Mouse (Mus musculus): Measurements from ENCODE around the gene 4931429L15Rik. TPM values are rescaled to one million over a fixed set of nuclear protein-coding genes. Genes with fewer than 3 reads are reported as not detected.
A peak's percentile ranks its signal among the peaks of the same experiment; 100 is the strongest.

Gene 4931429L15Rik
- polyA plus RNA-seq, 1 experiment: not detected

GRCm38 (mm10) chr9:46274494-46274893 is 45.3 kb downstream of the 4931429L15Rik start:
- H3K36me3 ChIP-seq (ENCODE audit: control insufficient read depth, insufficient read depth, low read length): peaks cover 24% of the 10 kb centered on the region
- H3K4me3 ChIP-seq (ENCODE audit: extremely low read depth, insufficient read depth, insufficient read length): no peak overlapping the region
- peaks cover 8% of the 10 kb centered on the region; the same call in 1 of the 2 replicates for H3K4me1 ChIP-seq (ENCODE audit: control insufficient read depth, insufficient read depth, insufficient read length)
- no peaks in the 10 kb centered on the region for H3K27me3 ChIP-seq (ENCODE audit: control insufficient read depth, insufficient read depth, low read length)
- no peak for DNase-seq (ENCODE audit: low read depth in 1 of 2, low spot score in 2 of 2)
- TF ChIP-seq POLR2A (IDR thresholded peaks at IDR 0.05; ENCODE audit: low read depth, low read length): no peak
- TF ChIP-seq CTCF (IDR thresholded peaks at IDR 0.05; ENCODE audit: extremely low read depth, insufficient read depth, insufficient read length, insufficient replicate concordance): no peak
- H3K27ac ChIP-seq (ENCODE audit: insufficient read depth, low read length): no peak overlapping the region
- 89% methylated on average over 9 of the region's 9 CpGs for WGBS

GRCm38 (mm10) chr9:46272677-46273454 is 46.9 kb downstream of the 4931429L15Rik start, which contains the start of gene Zpr1:
TSS of gene Zpr1 (plus strand) at chr9:46273064.
- WGBS: 5% methylated on average over 45 of the region's 45 CpGs
- peak within 1 kb of the TSS; percentile 45 for H3K27ac ChIP-seq (ENCODE audit: insufficient read depth, low read length)
- H3K27me3 ChIP-seq (ENCODE audit: control insufficient read depth, insufficient read depth, low read length): 0 out of 2 replicates have a peak, but pooled peaks cover 1% of the 10 kb centered on the region
- H3K4me3 ChIP-seq (ENCODE audit: extremely low read depth, insufficient read depth, insufficient read length): peak within 1 kb of the TSS; percentile 76
- H3K4me1 ChIP-seq (ENCODE audit: control insufficient read depth, insufficient read depth, insufficient read length): peaks cover 8% of the 10 kb centered on the region; the same call in 1 of the 2 replicates
- DNase-seq (ENCODE audit: low read depth in 1 of 2, low spot score in 2 of 2): peak; percentile 88
- H3K36me3 ChIP-seq (ENCODE audit: control insufficient read depth, insufficient read depth, low read length): peaks cover 19% of the 10 kb centered on the region
- TF ChIP-seq POLR2A (IDR thresholded peaks at IDR 0.05; ENCODE audit: low read depth, low read length): peak; percentile 4
- no peak for TF ChIP-seq CTCF (IDR thresholded peaks at IDR 0.05; ENCODE audit: extremely low read depth, insufficient read depth, insufficient read length, insufficient replicate concordance)

GRCm38 (mm10) chr9:46272070-46272469 is 47.7 kb downstream of the 4931429L15Rik start:
- Histone ChIP-seq H3K4me1 (ENCODE audit: control insufficient read depth, insufficient read depth, insufficient read length) (peaks cover 8% of the 10 kb centered on the region; the same call in 1 of the 2 replicates), H3K4me3 (ENCODE audit: extremely low read depth, insufficient read depth, insufficient read length) (no peak overlapping the region), H3K27ac (ENCODE audit: insufficient read depth, low read length) (no peak overlapping the region), H3K27me3 (ENCODE audit: control insufficient read depth, insufficient read depth, low read length) (0 out of 2 replicates have a peak, but pooled peaks cover 1% of the 10 kb centered on the region), H3K36me3 (ENCODE audit: control insufficient read depth, insufficient read depth, low read length) (peaks cover 13% of the 10 kb centered on the region; the same call in 1 of the 2 replicates)
- TF ChIP-seq POLR2A (IDR thresholded peaks at IDR 0.05; ENCODE audit: low read depth, low read length) (no peak), CTCF (IDR thresholded peaks at IDR 0.05; ENCODE audit: extremely low read depth, insufficient read depth, insufficient read length, insufficient replicate concordance) (no peak)
- DNase-seq (ENCODE audit: low read depth in 1 of 2, low spot score in 2 of 2): peak in 1 of 2 experiments; percentile 9
- 57% methylated on average over 9 of the region's 9 CpGs for WGBS

- H3K4me3 ChIP-seq (ENCODE audit: extremely low read depth, insufficient read depth, insufficient read length): no peak overlapping the region
- DNase-seq (ENCODE audit: low read depth in 1 of 2, low spot score in 2 of 2): no peak
- H3K36me3 ChIP-seq (ENCODE audit: control insufficient read depth, insufficient read depth, low read length): peaks cover 6% of the 10 kb centered on the region; the same call in 1 of the 2 replicates
- no peak for TF ChIP-seq POLR2A (IDR thresholded peaks at IDR 0.05; ENCODE audit: low read depth, low read length)
- TF ChIP-seq CTCF (IDR thresholded peaks at IDR 0.05; ENCODE audit: extremely low read depth, insufficient read depth, insufficient read length, insufficient replicate concordance): no peak
- 0 out of 2 replicates have a peak, but pooled peaks cover 1% of the 10 kb centered on the region for H3K27me3 ChIP-seq (ENCODE audit: control insufficient read depth, insufficient read depth, low read length)
- no peak overlapping the region for H3K27ac ChIP-seq (ENCODE audit: insufficient read depth, low read length)
- peaks cover 8% of the 10 kb centered on the region; the same call in 1 of the 2 replicates for H3K4me1 ChIP-seq (ENCODE audit: control insufficient read depth, insufficient read depth, insufficient read length)
- WGBS: 98% methylated on average over 4 of the region's 4 CpGs
These were observed 49.0 kb downstream of the 4931429L15Rik start for GRCm38 (mm10) chr9:46270782-46271181.

GRCm38 (mm10) chr9:46269125-46269524 is 50.7 kb downstream of the 4931429L15Rik start:
- no peaks in the 10 kb centered on the region for H3K36me3 ChIP-seq (ENCODE audit: control insufficient read depth, insufficient read depth, low read length)
- TF ChIP-seq POLR2A (IDR thresholded peaks at IDR 0.05; ENCODE audit: low read depth, low read length) (no peak), CTCF (IDR thresholded peaks at IDR 0.05; ENCODE audit: extremely low read depth, insufficient read depth, insufficient read length, insufficient replicate concordance) (no peak)
- 86% methylated on average over 5 of the region's 5 CpGs for WGBS
- no peak overlapping the region for H3K4me3 ChIP-seq (ENCODE audit: extremely low read depth, insufficient read depth, insufficient read length)
- no peak overlapping the region for H3K27ac ChIP-seq (ENCODE audit: insufficient read depth, low read length)
- 0 out of 2 replicates have a peak, but pooled peaks cover 1% of the 10 kb centered on the region for H3K27me3 ChIP-seq (ENCODE audit: control insufficient read depth, insufficient read depth, low read length)
- H3K4me1 ChIP-seq (ENCODE audit: control insufficient read depth, insufficient read depth, insufficient read length): peaks cover 6% of the 10 kb centered on the region; the same call in 1 of the 2 replicates
- DNase-seq (ENCODE audit: low read depth in 1 of 2, low spot score in 2 of 2): no peak

GRCm38 (mm10) chr9:46268343-46268873 is 51.4 kb downstream of the 4931429L15Rik start, which contains the start of gene Apoa5:
TSS of gene Apoa5 (plus strand) at chr9:46268633.
- TF ChIP-seq CTCF (IDR thresholded peaks at IDR 0.05; ENCODE audit: extremely low read depth, insufficient read depth, insufficient read length, insufficient replicate concordance) (no peak), POLR2A (IDR thresholded peaks at IDR 0.05; ENCODE audit: low read depth, low read length) (no peak)
- no peak for DNase-seq (ENCODE audit: low read depth in 1 of 2, low spot score in 2 of 2)
- WGBS: 67% methylated on average over 7 of the region's 7 CpGs
- H3K4me1 ChIP-seq (ENCODE audit: control insufficient read depth, insufficient read depth, insufficient read length): no peaks in the 10 kb centered on the region
- 0 out of 2 replicates have a peak, but pooled peaks cover 1% of the 10 kb centered on the region for H3K27me3 ChIP-seq (ENCODE audit: control insufficient read depth, insufficient read depth, low read length)
- no peak within 1 kb of the TSS for H3K27ac ChIP-seq (ENCODE audit: insufficient read depth, low read length)
- no peaks in the 10 kb centered on the region for H3K36me3 ChIP-seq (ENCODE audit: control insufficient read depth, insufficient read depth, low read length)
- no peak within 1 kb of the TSS for H3K4me3 ChIP-seq (ENCODE audit: extremely low read depth, insufficient read depth, insufficient read length)
